ENCODE assay signal across 22 mouse cellular contexts in genomic region chr17:62423476-62424385, GRCm38 (mm10).
A peak's percentile ranks its signal among the peaks of the same experiment; 100 is the strongest.
DNase-seq lines count a peak whose midpoint lies in the region; ATAC-seq lines count a peak whose summit lies in the region.
"Had no signal": no experiment of that assay in that cellular context is flagged by ENCODE, and none has a peak within 500 bp of the region (broad histone marks: within the 10 kb centered on the region; RNA-seq: fewer than 3 reads in every experiment).

No protein-coding gene starts in this region.

- H3K27ac ChIP-seq in midbrain, embryonic 11.5 days (ENCODE audit: low read depth, low read length): no peak overlapping the region
- H3K27ac ChIP-seq in midbrain, embryonic 16.5 days (ENCODE audit: low read length): no peak overlapping the region
- H3K27ac ChIP-seq: forebrain, embryonic 15.5 days; heart, embryonic 10.5 days; intestine, embryonic 15.5 days; limb, embryonic 12.5 days; liver, embryonic 12.5 days; midbrain, embryonic 10.5 days; stomach, postnatal 0 days had no signal

- peak; percentile 72 to 92 for DNase-seq in adrenal gland, adult (ENCODE audit: inconsistent age in 2 of 2, low spot score in 1 of 2)
- no peak for DNase-seq in adrenal gland, postnatal 4 days (ENCODE audit: low spot score in 2 of 2)
- peak; percentile 60 for DNase-seq in midbrain, embryonic 11.5 days (ENCODE audit: low spot score, missing footprints)
- DNase-seq in embryo, embryonic 10.5 days (ENCODE audit: low spot score): peak; percentile 13
- no peak for DNase-seq in frontal cortex, adult 2 months (ENCODE audit: extremely low spot score in 1 of 2, low spot score in 1 of 2)
- no peak for DNase-seq in thymus, postnatal 25 days
- DNase-seq: cerebellum, adult 9-10 months; gastrocnemius, postnatal 10 days; kidney, adult 8-10 months; kidney, postnatal 10 days; lung, adult 18-20 months; lung, postnatal 4 days; thymus, adult 2 months had no signal

- H3K4me3 ChIP-seq in midbrain, embryonic 11.5 days (ENCODE audit: low read depth, low read length): no peak overlapping the region
- H3K4me3 ChIP-seq in midbrain, embryonic 16.5 days (ENCODE audit: low read depth, low read length): no peak overlapping the region
- H3K4me3 ChIP-seq: forebrain, embryonic 15.5 days; heart, embryonic 10.5 days; intestine, embryonic 15.5 days; limb, embryonic 12.5 days; liver, embryonic 12.5 days; midbrain, embryonic 10.5 days had no signal

- H3K4me2 ChIP-seq in midbrain, embryonic 11.5 days: no peak overlapping the region
- H3K4me2 ChIP-seq in midbrain, embryonic 16.5 days (ENCODE audit: low read length): no peak overlapping the region
- H3K4me2 ChIP-seq: forebrain, embryonic 15.5 days; intestine, embryonic 15.5 days; limb, embryonic 12.5 days; liver, embryonic 12.5 days had no signal

- H3K9ac ChIP-seq in midbrain, embryonic 11.5 days (ENCODE audit: low read length): no peak overlapping the region
- H3K9ac ChIP-seq in midbrain, embryonic 16.5 days (ENCODE audit: low read depth, low read length): no peak overlapping the region
- H3K9ac ChIP-seq: forebrain, embryonic 15.5 days; intestine, embryonic 15.5 days; limb, embryonic 12.5 days; liver, embryonic 12.5 days had no signal

- H3K4me1 ChIP-seq in midbrain, embryonic 11.5 days (ENCODE audit: control insufficient read depth, insufficient read depth, low read length): no peaks in the 10 kb centered on the region
- H3K4me1 ChIP-seq in midbrain, embryonic 16.5 days (ENCODE audit: control insufficient read depth, insufficient read depth, low read length): no peaks in the 10 kb centered on the region
- H3K4me1 ChIP-seq: forebrain, embryonic 15.5 days; heart, embryonic 10.5 days; intestine, embryonic 15.5 days; limb, embryonic 12.5 days; liver, embryonic 12.5 days; midbrain, embryonic 10.5 days had no signal

- H3K9me3 ChIP-seq in midbrain, embryonic 11.5 days (ENCODE audit: control insufficient read depth, low read length): no peaks in the 10 kb centered on the region
- no peaks in the 10 kb centered on the region for H3K9me3 ChIP-seq in midbrain, embryonic 16.5 days (replicated peaks; ENCODE audit: control insufficient read depth, low read length, poor library complexity, severe bottlenecking)
- H3K9me3 ChIP-seq: forebrain, embryonic 15.5 days; heart, embryonic 10.5 days; intestine, embryonic 15.5 days; limb, embryonic 12.5 days; liver, embryonic 12.5 days; midbrain, embryonic 10.5 days had no signal

- whole genome bisulfite sequencing in midbrain, embryonic 11.5 days: 80% methylated on average over 11 of the region's 11 CpGs
- 84% methylated on average over 11 of the region's 11 CpGs for WGBS in midbrain, embryonic 16.5 days

- no peaks in the 10 kb centered on the region for H3K27me3 ChIP-seq in midbrain, embryonic 11.5 days (ENCODE audit: control insufficient read depth, insufficient read depth, low read length)
- no peaks in the 10 kb centered on the region for H3K27me3 ChIP-seq in midbrain, embryonic 16.5 days (ENCODE audit: control insufficient read depth, insufficient read depth, low read depth, low read length)
- H3K27me3 ChIP-seq: forebrain, embryonic 15.5 days; intestine, embryonic 15.5 days; limb, embryonic 12.5 days; liver, embryonic 12.5 days had no signal

- no peak for ATAC-seq in midbrain, embryonic 11.5 days (ENCODE audit: low FRiP score)
- no peak for ATAC-seq in midbrain, embryonic 16.5 days
- ATAC-seq: forebrain, embryonic 15.5 days; hindbrain, embryonic 16.5 days; intestine, embryonic 15.5 days; liver, embryonic 12.5 days had no signal

- H3K36me3 ChIP-seq in midbrain, embryonic 11.5 days (ENCODE audit: control insufficient read depth, insufficient read depth, low read length): no peaks in the 10 kb centered on the region
- no peaks in the 10 kb centered on the region for H3K36me3 ChIP-seq in midbrain, embryonic 16.5 days (ENCODE audit: control insufficient read depth, insufficient read depth, low read length)
- H3K36me3 ChIP-seq: forebrain, embryonic 15.5 days; heart, embryonic 10.5 days; intestine, embryonic 15.5 days; limb, embryonic 12.5 days; liver, embryonic 12.5 days; midbrain, embryonic 10.5 days had no signal

Comparison
In these comparisons a context has a peak if more than half of its experiments do, and no peak if none do; other contexts are left out.
1. DNase-seq: peak in adrenal gland, adult (2 of 2), midbrain, embryonic 11.5 days (single experiment) and embryo, embryonic 10.5 days (single experiment); none in adrenal gland, postnatal 4 days (0 of 2), frontal cortex, adult 2 months (0 of 2) and thymus, postnatal 25 days (single experiment).